Mouse (Mus musculus): Measurements from ENCODE around the gene Sgce. TPM values are rescaled to one million over a fixed set of nuclear protein-coding genes. Genes with fewer than 3 reads are reported as not detected.
A peak's percentile ranks its signal among the peaks of the same experiment; 100 is the strongest.
"Not testable (repeated sequence)": the region's sequence is repeated elsewhere in the genome, so short reads cannot be mapped to it uniquely, and the experiment has no call there.

Gene Sgce
- polyA plus RNA-seq, 1 experiment from 2014 or later, result 59.3 TPM

DNA sequence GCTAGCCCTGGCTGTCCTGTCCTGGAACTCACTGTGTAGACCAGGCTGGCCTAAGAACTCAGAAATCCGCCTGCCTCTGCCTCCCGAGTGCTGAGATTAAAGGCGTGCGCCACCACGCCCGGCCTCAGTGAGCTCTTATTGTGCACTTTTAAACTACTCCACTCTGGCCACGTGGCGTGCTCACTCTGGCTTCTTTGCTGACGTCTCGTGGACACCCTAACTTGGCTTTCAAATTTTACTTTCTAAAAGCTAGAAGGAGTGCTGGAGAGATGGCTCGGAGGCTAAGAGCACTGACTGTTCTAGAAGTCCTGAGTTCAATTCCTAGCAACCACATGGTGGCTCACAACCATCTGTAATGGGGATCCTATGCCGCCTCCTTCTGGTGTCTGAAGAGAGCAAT is 93.3 kb downstream of the Sgce start:
- H3K4me3 ChIP-seq (ENCODE audit: low read depth, low read length); H3K27ac ChIP-seq (ENCODE audit: low read depth, low read length); H3K27me3 ChIP-seq (ENCODE audit: control insufficient read depth, insufficient read depth, low read length); H3K9me3 ChIP-seq (ENCODE audit: control insufficient read depth, low read length); H3K9ac ChIP-seq (ENCODE audit: low read length); ATAC-seq (replicated peaks; ENCODE audit: low FRiP score); H3K36me3 ChIP-seq (ENCODE audit: control insufficient read depth, insufficient read depth, low read length); H3K4me1 ChIP-seq (replicated peaks; ENCODE audit: control insufficient read depth, insufficient read depth, low read length); DNase-seq (ENCODE audit: low spot score); H3K4me2 ChIP-seq (ENCODE audit: low read depth, low read length, severe bottlenecking): not testable (repeated sequence)
- WGBS, result 98% methylated on average over 12 of the region's 12 CpGs

DNA sequence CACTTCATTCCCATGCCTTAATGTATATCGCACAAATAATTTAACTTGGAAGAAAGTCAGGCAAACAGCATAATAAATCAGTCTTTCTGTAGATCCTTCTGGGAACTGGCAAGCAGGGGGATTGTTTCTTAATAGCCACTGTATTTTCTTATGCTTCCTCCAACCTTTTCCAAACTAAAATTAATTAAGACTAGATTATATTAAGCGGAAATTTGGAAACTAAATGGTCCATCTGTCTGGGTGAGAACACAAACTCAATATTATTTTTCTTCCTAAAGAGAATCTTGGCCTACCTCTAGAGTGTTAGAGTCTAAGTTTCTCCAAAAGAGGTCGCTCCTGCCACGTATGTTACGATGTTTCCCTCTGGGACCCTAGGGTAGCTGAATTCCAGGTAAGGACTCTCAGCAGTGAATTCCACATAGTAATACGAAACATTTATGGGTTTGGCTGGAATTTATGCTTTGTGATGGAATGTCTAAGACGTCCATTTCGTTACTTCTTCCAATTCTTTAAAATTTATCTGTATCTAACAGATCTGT is 94.3 kb downstream of the Sgce start:
- Histone ChIP-seq H3K27me3 (ENCODE audit: control insufficient read depth, insufficient read depth, low read length) (no peaks in the 10 kb centered on the region), H3K9me3 (ENCODE audit: control insufficient read depth, low read length) (peaks cover 2% of the 10 kb centered on the region; the same call in 1 of the 2 replicates), H3K27ac (ENCODE audit: low read depth, low read length) (no peak overlapping the region), H3K9ac (ENCODE audit: low read length) (no peak overlapping the region), H3K4me1 (replicated peaks; ENCODE audit: control insufficient read depth, insufficient read depth, low read length) (no peaks in the 10 kb centered on the region), H3K4me3 (ENCODE audit: low read depth, low read length) (no peak overlapping the region), H3K4me2 (ENCODE audit: low read depth, low read length, severe bottlenecking) (no peak overlapping the region), H3K36me3 (ENCODE audit: control insufficient read depth, insufficient read depth, low read length) (no peaks in the 10 kb centered on the region)
- no peak for DNase-seq (ENCODE audit: low spot score)
- no peak for ATAC-seq (replicated peaks; ENCODE audit: low FRiP score)
- 80% methylated on average over 8 of the region's 8 CpGs for WGBS

DNA sequence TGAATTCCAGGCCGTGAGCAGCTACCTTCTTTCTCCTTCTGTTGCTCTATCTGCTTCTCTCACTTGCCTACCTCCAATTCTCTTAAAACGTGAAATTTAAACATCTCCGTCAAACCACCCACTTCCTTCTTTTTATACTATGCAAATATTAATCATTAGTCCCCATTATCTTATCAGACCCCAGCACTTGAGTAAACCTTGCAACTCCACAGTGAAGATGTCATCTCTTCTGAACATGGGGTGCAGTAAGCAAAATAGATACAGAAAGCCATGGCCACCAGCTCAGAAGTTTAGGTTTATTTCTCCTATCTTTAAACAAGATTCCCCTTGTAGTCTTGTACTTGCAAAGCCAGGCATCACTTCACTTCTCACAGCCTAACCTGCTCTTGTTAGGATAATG is 99.7 kb downstream of the Sgce start:
- H3K36me3 ChIP-seq (ENCODE audit: control insufficient read depth, insufficient read depth, low read length), result no peaks in the 10 kb centered on the region
- H3K4me2 ChIP-seq (ENCODE audit: low read depth, low read length, severe bottlenecking), result no peak overlapping the region
- WGBS, result 84% methylated on average over 3 of the region's 3 CpGs
- no peak overlapping the region for H3K4me3 ChIP-seq (ENCODE audit: low read depth, low read length)
- no peaks in the 10 kb centered on the region for H3K27me3 ChIP-seq (ENCODE audit: control insufficient read depth, insufficient read depth, low read length)
- no peaks in the 10 kb centered on the region for H3K9me3 ChIP-seq (ENCODE audit: control insufficient read depth, low read length)
- no peak for ATAC-seq (replicated peaks; ENCODE audit: low FRiP score)
- no peak for DNase-seq (ENCODE audit: low spot score)
- H3K9ac ChIP-seq (ENCODE audit: low read length), result no peak overlapping the region
- no peaks in the 10 kb centered on the region for H3K4me1 ChIP-seq (replicated peaks; ENCODE audit: control insufficient read depth, insufficient read depth, low read length)
- no peak overlapping the region for H3K27ac ChIP-seq (ENCODE audit: low read depth, low read length)

DNA sequence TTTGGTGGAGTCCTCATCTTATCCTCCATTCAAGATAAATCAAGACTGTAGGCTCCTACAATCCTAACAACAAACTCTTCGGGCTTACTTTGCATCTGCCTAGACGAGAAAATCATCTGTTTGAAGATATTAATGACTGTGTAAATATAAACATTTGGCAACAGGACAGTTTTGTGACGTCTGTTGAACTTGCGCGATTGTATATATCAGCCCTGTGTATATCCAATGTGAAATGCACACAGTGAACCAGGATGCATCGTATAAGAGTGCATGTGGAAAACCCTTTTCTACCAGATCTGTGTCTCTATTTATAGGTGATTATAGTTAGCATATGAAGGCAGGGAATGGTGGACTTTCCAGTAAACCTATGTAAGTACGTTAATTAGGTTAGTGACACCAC is 104.9 kb downstream of the Sgce start:
- Histone ChIP-seq H3K4me2 (ENCODE audit: low read depth, low read length, severe bottlenecking) (no peak overlapping the region), H3K9ac (ENCODE audit: low read length) (no peak overlapping the region), H3K4me1 (replicated peaks; ENCODE audit: control insufficient read depth, insufficient read depth, low read length) (no peaks in the 10 kb centered on the region), H3K9me3 (ENCODE audit: control insufficient read depth, low read length) (no peaks in the 10 kb centered on the region), H3K27ac (ENCODE audit: low read depth, low read length) (no peak overlapping the region), H3K36me3 (ENCODE audit: control insufficient read depth, insufficient read depth, low read length) (no peaks in the 10 kb centered on the region; the same call in 1 of the 2 replicates), H3K27me3 (ENCODE audit: control insufficient read depth, insufficient read depth, low read length) (no peaks in the 10 kb centered on the region), H3K4me3 (ENCODE audit: low read depth, low read length) (no peak overlapping the region)
- WGBS, result 94% methylated on average over 7 of the region's 7 CpGs
- ATAC-seq (replicated peaks; ENCODE audit: low FRiP score) (no peak), DNase-seq (ENCODE audit: low spot score) (no peak)

DNA sequence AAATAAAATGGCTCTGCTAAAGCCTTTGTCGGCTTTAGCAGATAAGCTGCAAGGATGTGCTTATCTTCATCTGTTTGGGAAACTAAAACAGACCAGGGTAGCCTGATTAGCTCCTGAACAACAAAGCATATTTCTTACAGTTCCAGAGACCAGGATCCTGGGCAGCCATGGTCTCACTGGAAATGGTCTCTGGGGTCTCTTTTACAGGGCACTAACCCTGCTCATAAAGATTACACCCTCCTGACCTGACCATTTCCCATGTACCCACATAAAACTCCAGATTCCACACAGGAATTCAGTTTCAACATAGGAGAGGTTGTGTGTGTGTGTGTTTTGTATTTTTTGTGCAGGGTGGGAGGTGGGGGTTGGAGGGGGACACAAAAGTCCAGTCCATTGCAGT is 112.2 kb downstream of the Sgce start:
- Histone ChIP-seq H3K4me3 (ENCODE audit: low read depth, low read length) (no peak overlapping the region), H3K36me3 (ENCODE audit: control insufficient read depth, insufficient read depth, low read length) (no peaks in the 10 kb centered on the region; the same call in 1 of the 2 replicates), H3K9me3 (ENCODE audit: control insufficient read depth, low read length) (no peaks in the 10 kb centered on the region), H3K27ac (ENCODE audit: low read depth, low read length) (no peak overlapping the region), H3K27me3 (ENCODE audit: control insufficient read depth, insufficient read depth, low read length) (no peaks in the 10 kb centered on the region), H3K4me2 (ENCODE audit: low read depth, low read length, severe bottlenecking) (no peak overlapping the region), H3K4me1 (replicated peaks; ENCODE audit: control insufficient read depth, insufficient read depth, low read length) (0 out of 2 replicates have a peak, but pooled peaks cover 2% of the 10 kb centered on the region), H3K9ac (ENCODE audit: low read length) (no peak overlapping the region)
- 68% methylated on average over 1 of the region's 1 CpGs for WGBS
- ATAC-seq (replicated peaks; ENCODE audit: low FRiP score) (no peak), DNase-seq (ENCODE audit: low spot score) (no peak)

DNA sequence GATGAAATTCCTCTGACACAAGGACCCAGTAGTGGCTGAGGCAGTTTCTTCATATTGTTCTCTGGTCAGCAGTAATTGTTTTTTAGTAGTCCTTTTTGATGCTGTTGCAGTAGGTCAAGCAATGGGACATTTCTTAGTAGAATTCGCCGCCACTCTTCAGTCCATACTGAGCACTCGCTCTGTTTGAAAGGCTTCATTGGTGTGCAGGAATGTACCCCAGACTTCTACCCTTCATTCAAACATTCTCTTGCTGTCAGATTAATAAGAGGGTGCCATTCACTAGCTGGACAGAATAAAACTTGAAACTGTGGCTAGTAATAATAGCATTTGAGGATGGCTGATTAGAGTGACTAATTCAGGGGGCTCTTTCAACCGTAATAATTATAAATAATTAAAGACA is 113.8 kb downstream of the Sgce start:
- Histone ChIP-seq H3K36me3 (ENCODE audit: control insufficient read depth, insufficient read depth, low read length) (no peaks in the 10 kb centered on the region; the same call in 1 of the 2 replicates), H3K27ac (ENCODE audit: low read depth, low read length) (no peak overlapping the region), H3K4me2 (ENCODE audit: low read depth, low read length, severe bottlenecking) (no peak overlapping the region), H3K4me3 (ENCODE audit: low read depth, low read length) (no peak overlapping the region), H3K9me3 (ENCODE audit: control insufficient read depth, low read length) (no peaks in the 10 kb centered on the region), H3K4me1 (replicated peaks; ENCODE audit: control insufficient read depth, insufficient read depth, low read length) (0 out of 2 replicates have a peak, but pooled peaks cover 2% of the 10 kb centered on the region), H3K27me3 (ENCODE audit: control insufficient read depth, insufficient read depth, low read length) (no peaks in the 10 kb centered on the region), H3K9ac (ENCODE audit: low read length) (no peak overlapping the region)
- peak; percentile 80 for ATAC-seq (replicated peaks; ENCODE audit: low FRiP score)
- WGBS, result 38% methylated on average over 4 of the region's 4 CpGs
- no peak for DNase-seq (ENCODE audit: low spot score)

DNA sequence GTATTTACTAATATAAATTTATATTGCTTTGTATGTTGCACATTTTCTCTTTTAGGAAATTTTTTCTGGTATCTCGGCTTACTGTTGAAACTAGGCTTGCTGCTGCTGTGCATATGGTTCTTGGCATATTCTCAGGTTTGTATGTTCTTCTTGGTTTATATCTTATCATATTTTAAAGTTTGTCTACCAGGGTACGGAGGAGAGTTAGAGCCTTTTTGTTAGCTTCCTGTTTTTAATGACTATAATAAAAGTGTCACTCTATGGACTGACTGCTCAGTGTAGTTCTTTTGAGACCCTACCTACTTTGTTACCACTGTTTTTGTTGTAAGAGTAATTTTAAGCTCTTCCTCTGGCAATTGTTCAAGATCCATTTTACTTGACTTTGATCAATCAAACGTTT is 115.5 kb downstream of the Sgce start:
- Histone ChIP-seq H3K9ac (ENCODE audit: low read length) (no peak overlapping the region), H3K4me1 (replicated peaks; ENCODE audit: control insufficient read depth, insufficient read depth, low read length) (0 out of 2 replicates have a peak, but pooled peaks cover 2% of the 10 kb centered on the region), H3K4me3 (ENCODE audit: low read depth, low read length) (no peak overlapping the region), H3K4me2 (ENCODE audit: low read depth, low read length, severe bottlenecking) (no peak overlapping the region), H3K27ac (ENCODE audit: low read depth, low read length) (no peak overlapping the region), H3K27me3 (ENCODE audit: control insufficient read depth, insufficient read depth, low read length) (no peaks in the 10 kb centered on the region), H3K36me3 (ENCODE audit: control insufficient read depth, insufficient read depth, low read length) (no peaks in the 10 kb centered on the region), H3K9me3 (ENCODE audit: control insufficient read depth, low read length) (no peaks in the 10 kb centered on the region)
- DNase-seq (ENCODE audit: low spot score) (no peak), ATAC-seq (replicated peaks; ENCODE audit: low FRiP score) (no peak)
- WGBS, result 68% methylated on average over 3 of the region's 3 CpGs

Other genes with a start within 250 kb of the Sgce start
- gene Col1a2, start 242.4 kb downstream of the Sgce start, polyA plus RNA-seq (2014; fragmentation: Nextera tagmentation; extraction: Ambion mirVana), result 140 and 149 TPM in 2 replicates
- gene Casd1, start 146.4 kb downstream of the Sgce start, polyA plus RNA-seq (2014; fragmentation: Nextera tagmentation; extraction: Ambion mirVana), result 42.1 TPM in 2 replicates
- gene Peg10, start 99 bp upstream of the Sgce start, polyA plus RNA-seq (2014; fragmentation: Nextera tagmentation; extraction: Ambion mirVana), result 17.5 and 19.0 TPM in 2 replicates
- gene Ppp1r9a, start 155.7 kb upstream of the Sgce start, polyA plus RNA-seq (2014; fragmentation: Nextera tagmentation; extraction: Ambion mirVana), result 26.3 and 29.2 TPM in 2 replicates